Mouse (Mus musculus) CH12.LX (cell line): Measurements from ENCODE around the gene Cmtm4.

Source experiments
- CTCF ChIP-seq, 2 experiments: IDR thresholded peaks in 1 of 2; conservative IDR thresholded peaks in 1 of 2; 2 replicates each; pipeline ENCODE4 v1.5.1; 2011 to 2012; ENCODE audit warnings: low read depth in 2 of 2, low read length in 2 of 2, improper control_type of control experiment in 1 of 2, inconsistent platforms in 1 of 2, mild to moderate bottlenecking in 1 of 2, moderate library complexity in 1 of 2
- EP300 ChIP-seq: IDR thresholded peaks from 2 replicates; pipeline ENCODE4 v1.6.1; 2011; ENCODE audit warnings: low read length, improper control_type of control experiment
- HCFC1 ChIP-seq: IDR thresholded peaks from 2 replicates; pipeline ENCODE4 v1.6.1; 2012; ENCODE audit warnings: low read depth, mild to moderate bottlenecking, inconsistent platforms, low read length, improper control_type of control experiment
- IRF4 ChIP-seq: IDR thresholded peaks from 2 replicates; pipeline ENCODE4 v1.6.1; 2014; ENCODE audit warnings: low read depth, mild to moderate bottlenecking, inconsistent platforms, low read length, improper control_type of control experiment
- MAFK ChIP-seq: IDR thresholded peaks from 2 replicates; pipeline ENCODE4 v1.6.1; 2011; ENCODE audit warnings: low read length, improper control_type of control experiment; ENCODE audit not compliant: insufficient replicate concordance
- RCOR1 ChIP-seq: conservative IDR thresholded peaks from 2 replicates; pipeline ENCODE4 v1.6.1; 2012; ENCODE audit warnings: low read depth, mild to moderate bottlenecking, inconsistent platforms, low read length, improper control_type of control experiment
- TCF12 ChIP-seq: IDR thresholded peaks from 2 replicates; pipeline ENCODE4 v1.6.1; 2014; ENCODE audit warnings: low read depth, mild to moderate bottlenecking, inconsistent platforms, low read length, improper control_type of control experiment
- ZNF384 ChIP-seq: IDR thresholded peaks from 2 replicates; pipeline ENCODE4 v1.6.1; 2012; ENCODE audit warnings: low read depth, low read length, improper control_type of control experiment, inconsistent platforms

DNA sequence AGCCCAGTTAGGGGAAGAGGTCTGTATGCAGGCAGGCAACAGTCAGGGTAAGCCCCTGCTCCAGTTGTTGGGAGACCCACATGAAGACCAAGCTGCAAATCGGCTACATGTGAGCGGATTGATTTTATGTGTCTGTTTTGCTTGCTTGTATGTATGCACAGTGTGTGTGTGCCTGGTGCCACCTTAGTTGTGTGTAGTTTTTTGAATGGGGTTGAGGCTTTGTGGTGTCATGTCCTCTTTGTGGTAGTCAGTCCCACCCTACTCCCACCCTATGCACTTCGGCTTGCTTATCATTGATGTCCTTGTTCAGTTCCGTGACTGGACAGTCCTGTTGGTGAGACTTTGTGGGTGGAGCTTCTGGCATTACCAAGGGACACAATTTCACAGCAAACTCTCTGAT is 18.2 kb upstream of the Cmtm4 start:
- TF ChIP-seq CTCF (conservative IDR thresholded peaks at IDR 0.05 in 1 of 2, IDR thresholded peaks at IDR 0.05 in 1 of 2; ENCODE audit: low read depth in 2 of 2, low read length in 2 of 2) (no peak), TCF12 (no peak), IRF4 (no peak), EP300 (no peak), ZNF384 (no peak), HCFC1 (no peak), RCOR1 (no peak), MAFK (no peak)
